Mouse (Mus musculus) fibroblast of lung, adult 2 months (primary cell): ENCODE measurements around the gene Cdh15.

Experiments
- DNase-seq: peaks from one replicate; pipeline ENCODE4 v3.0.0-alpha.2; 2011; ENCODE audit warnings: low read depth

The Cdh15 gene

GRCm38 (mm10) chr8:122844161-122844560 lies 3.6 kb upstream of the Cdh15 start:
- DNase-seq: no peak

- no peak for DNase-seq
Observed at GRCm38 (mm10) chr8:122845662-122846061, 2.1 kb upstream of the Cdh15 start.

- no peak for DNase-seq
Observed at GRCm38 (mm10) chr8:122849152-122849910, 1.6 kb downstream of the Cdh15 start.

GRCm38 (mm10) chr8:122850641-122851240 lies 3.0 kb downstream of the Cdh15 start:
- DNase-seq: no peak

GRCm38 (mm10) chr8:122851692-122852545 lies 4.2 kb downstream of the Cdh15 start:
- peak; percentile 52 for DNase-seq

GRCm38 (mm10) chr8:122852546-122852905 lies 4.8 kb downstream of the Cdh15 start:
- no peak for DNase-seq

- no peak for DNase-seq
Observed at GRCm38 (mm10) chr8:122853340-122853771, 5.6 kb downstream of the Cdh15 start.

GRCm38 (mm10) chr8:122854388-122854787 lies 6.6 kb downstream of the Cdh15 start:
- DNase-seq: no peak

GRCm38 (mm10) chr8:122855123-122855522 lies 7.4 kb downstream of the Cdh15 start:
- DNase-seq: no peak

GRCm38 (mm10) chr8:122856288-122856687 lies 8.5 kb downstream of the Cdh15 start:
- no peak for DNase-seq

- no peak for DNase-seq
Observed at GRCm38 (mm10) chr8:122859843-122860242, 12.1 kb downstream of the Cdh15 start.

- no peak for DNase-seq
Observed at GRCm38 (mm10) chr8:122864719-122865129, 17.0 kb downstream of the Cdh15 start.

GRCm38 (mm10) chr8:122865441-122865840 lies 17.7 kb downstream of the Cdh15 start:
- DNase-seq: no peak

GRCm38 (mm10) chr8:122866231-122866630 lies 18.5 kb downstream of the Cdh15 start:
- no peak for DNase-seq

GRCm38 (mm10) chr8:122867982-122868381 lies 20.2 kb downstream of the Cdh15 start:
- DNase-seq: no peak

GRCm38 (mm10) chr8:122870377-122870863 lies 22.7 kb downstream of the Cdh15 start:
- no peak for DNase-seq

GRCm38 (mm10) chr8:122871663-122872062 lies 23.9 kb downstream of the Cdh15 start:
- no peak for DNase-seq

GRCm38 (mm10) chr8:122873171-122873570 lies 25.4 kb downstream of the Cdh15 start:
- no peak for DNase-seq

GRCm38 (mm10) chr8:122875186-122875585 lies 27.4 kb downstream of the Cdh15 start:
- no peak for DNase-seq

GRCm38 (mm10) chr8:122878231-122878630 lies 30.5 kb downstream of the Cdh15 start:
- DNase-seq: no peak

GRCm38 (mm10) chr8:122880302-122880701 lies 32.5 kb downstream of the Cdh15 start:
- DNase-seq: no peak

- DNase-seq: no peak
Observed at GRCm38 (mm10) chr8:122883671-122884070, 35.9 kb downstream of the Cdh15 start.

GRCm38 (mm10) chr8:122891440-122891839 lies 43.7 kb downstream of the Cdh15 start:
- DNase-seq: no peak
